Mouse (Mus musculus) stomach, embryonic 14.5 days (tissue): ENCODE data around the gene Acrv1. TPM values are rescaled to one million over a fixed set of nuclear protein-coding genes. Genes with fewer than 3 reads are reported as not detected.
"Not testable (repeated sequence)": the region's sequence is repeated elsewhere in the genome, so short reads cannot be mapped to it uniquely, and the experiment has no call there.

Experiments
- ATAC-seq: fragments of 200-750 bp; cut with Nextera tagmentation; 2 replicates; pipeline ENCODE4 v1.8.0; 2017; ENCODE audit warnings: low read depth, moderate TSS enrichment; ENCODE audit not compliant: insufficient number of reproducible peaks, insufficient read depth, low FRiP score
- H3K27ac ChIP-seq: fragments of 300-500 bp; sonication (generic); 2 replicates; pipeline ENCODE4 v1.5.1; 2014; ENCODE audit warnings: mild to moderate bottlenecking, low read length, moderate library complexity, mixed read lengths
- H3K27me3 ChIP-seq: fragments of 300-500 bp; sonication (generic); 2 replicates; pipeline ENCODE4 v1.6.1; 2014; ENCODE audit warnings: low read length, control low read depth, mixed read lengths; ENCODE audit not compliant: control insufficient read depth, insufficient read depth
- H3K36me3 ChIP-seq: fragments of 300-500 bp; sonication (generic); 2 replicates; pipeline ENCODE4 v1.6.1; 2014; ENCODE audit warnings: mild to moderate bottlenecking, control low read depth, low read length, moderate library complexity, mixed read lengths; ENCODE audit not compliant: control insufficient read depth, insufficient read depth
- H3K4me1 ChIP-seq: fragments of 300-500 bp; sonication (generic); 2 replicates; pipeline ENCODE4 v1.6.1; 2014; ENCODE audit warnings: low read length, control low read depth, mixed read lengths; ENCODE audit not compliant: control insufficient read depth, insufficient read depth
- H3K4me2 ChIP-seq: fragments of 300-500 bp; sonication (generic); replicated peaks from 2 replicates; pipeline ENCODE4 v1.6.1; 2014; ENCODE audit warnings: low read depth, low read length, control low read depth
- H3K4me3 ChIP-seq: fragments of 300-500 bp; sonication (generic); 2 replicates; pipeline ENCODE4 v1.5.1; 2014; ENCODE audit warnings: low read depth, low read length, control low read depth
- H3K9ac ChIP-seq: fragments of 300-500 bp; sonication (generic); replicated peaks from 2 replicates; pipeline ENCODE4 v1.6.1; 2014; ENCODE audit warnings: low read depth, mild to moderate bottlenecking, control low read depth, low read length, moderate library complexity, mixed read lengths
- H3K9me3 ChIP-seq: fragments of 300-500 bp; sonication (generic); 2 replicates; pipeline ENCODE4 v1.6.1; 2016; ENCODE audit warnings: low read depth, low read length, control low read depth; ENCODE audit not compliant: control insufficient read depth
- WGBS: fragments of 180-500 bp; shearing (Covaris S2); extraction: QIAGEN DNeasy Blood & Tissue Kit; methylation state at CpG from one replicate; pipeline ENCODE4 v1.1.7; 2014; 5-methylcytosine and 5-hydroxymethylcytosine counted together
- polyA plus RNA-seq: library from polyadenylated mRNA; unstranded; fragments of >200 nt; fragmentation: Nextera tagmentation; extraction: Ambion mirVana; gene quantifications from 2 replicates; pipeline ENCODE4 v1.2.1, GENCODE M21; 2014

The Acrv1 gene
- not detected in 2 replicates for polyA plus RNA-seq

- H3K27me3 ChIP-seq, result no peaks in the 10 kb centered on the region
- no peak within 1 kb of the TSS for H3K4me3 ChIP-seq
- H3K9ac ChIP-seq, result no peak within 1 kb of the TSS
- WGBS, result 49% methylated on average over 1 of the region's 1 CpGs
- no peak within 1 kb of the TSS for H3K27ac ChIP-seq
- no peaks in the 10 kb centered on the region for H3K36me3 ChIP-seq
- no peaks in the 10 kb centered on the region for H3K4me1 ChIP-seq
- no peak within 1 kb of the TSS for H3K4me2 ChIP-seq
- no peak for ATAC-seq
- H3K9me3 ChIP-seq, result no peaks in the 10 kb centered on the region
These were observed at the start of gene Acrv1 for GRCm38 (mm10) chr9:36692920-36693319. Gene Acrv1 (plus strand): TSS chr9:36693220.

DNA sequence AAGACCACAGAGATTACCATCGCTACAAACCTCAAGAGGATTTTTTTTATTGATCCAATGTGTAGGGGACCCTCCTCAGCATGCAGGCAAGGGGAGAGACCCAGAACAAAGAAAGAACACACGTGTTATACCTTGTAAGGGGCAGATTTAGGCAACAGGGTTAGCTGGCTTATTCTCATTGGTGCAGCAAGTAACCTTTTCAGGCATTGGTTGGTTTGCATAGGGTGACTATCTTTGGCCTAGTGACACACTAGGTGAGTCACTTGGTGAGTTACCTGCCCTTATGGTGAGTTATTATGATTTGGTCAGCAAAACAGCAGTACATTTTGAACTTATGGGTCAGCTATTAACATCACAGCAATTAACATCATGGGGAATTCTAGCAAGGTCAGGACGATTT, 49.7 kb upstream of the Acrv1 start, which contains the start of gene A630095E13Rik:
A630095E13Rik (minus strand) TSS at position 101 of the 400 bp plus-strand sequence.
- not testable (repeated sequence) for H3K4me3 ChIP-seq, ATAC-seq, H3K36me3 ChIP-seq, H3K27ac ChIP-seq, H3K4me1 ChIP-seq, H3K9me3 ChIP-seq, H3K9ac ChIP-seq, H3K27me3 ChIP-seq, H3K4me2 ChIP-seq
- 59% methylated on average over 3 of the region's 3 CpGs for WGBS

- H3K4me2 ChIP-seq, result no peak overlapping the region
- no peak overlapping the region for H3K9ac ChIP-seq
- no peak overlapping the region for H3K27ac ChIP-seq
- H3K4me3 ChIP-seq, result no peak overlapping the region
- no peak for ATAC-seq
- no peaks in the 10 kb centered on the region for H3K36me3 ChIP-seq
- 56% methylated on average over 2 of the region's 2 CpGs for WGBS
- H3K27me3 ChIP-seq, result no peaks in the 10 kb centered on the region
- no peaks in the 10 kb centered on the region for H3K9me3 ChIP-seq
- no peaks in the 10 kb centered on the region for H3K4me1 ChIP-seq
These were observed 11.6 kb upstream of the Acrv1 start for GRCm38 (mm10) chr9:36681424-36681823.

DNA sequence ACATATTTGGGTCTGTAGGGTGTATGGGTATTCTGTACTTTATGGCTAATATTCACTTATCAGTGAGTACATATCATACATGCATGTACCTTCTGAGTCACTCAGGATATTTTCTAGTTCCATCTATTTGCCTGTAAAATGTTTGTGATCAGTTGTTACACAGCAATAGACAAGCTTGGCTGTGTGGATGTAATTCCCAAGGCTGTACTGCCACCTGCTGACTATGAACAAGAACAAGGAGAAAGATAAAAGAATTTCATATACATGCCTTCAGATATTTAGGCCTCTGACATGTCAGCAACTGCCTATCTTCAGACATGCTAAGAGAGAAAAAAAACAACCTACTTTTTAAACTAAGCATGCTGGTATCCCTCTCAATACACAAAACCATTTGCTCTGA, 5.7 kb upstream of the Acrv1 start:
- Histone ChIP-seq H3K27ac (no peak overlapping the region), H3K27me3 (no peaks in the 10 kb centered on the region), H3K4me1 (no peaks in the 10 kb centered on the region), H3K9me3 (no peaks in the 10 kb centered on the region), H3K36me3 (no peaks in the 10 kb centered on the region), H3K4me2 (no peak overlapping the region), H3K4me3 (no peak overlapping the region), H3K9ac (no peak overlapping the region)
- ATAC-seq, result no peak

DNA sequence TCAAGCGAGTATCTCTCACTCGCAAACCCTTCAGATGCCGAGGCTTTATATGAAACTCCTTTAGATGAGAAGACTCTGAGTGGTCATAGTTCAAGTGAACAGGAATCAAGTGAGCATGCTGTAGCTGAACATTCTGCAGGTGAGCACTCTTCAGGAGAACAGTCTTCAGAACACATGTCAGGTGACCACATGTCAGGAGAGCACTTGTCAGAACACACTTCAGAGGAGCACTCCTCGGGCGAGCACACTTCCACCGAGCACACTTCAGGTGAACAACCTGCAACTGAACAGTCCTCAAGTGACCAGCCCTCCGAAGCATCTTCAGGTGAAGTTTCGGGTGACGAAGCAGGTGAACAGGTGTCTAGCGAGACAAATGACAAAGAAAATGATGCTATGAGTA, 1.3 kb downstream of the Acrv1 start:
- no peak overlapping the region for H3K9ac ChIP-seq
- no peaks in the 10 kb centered on the region for H3K9me3 ChIP-seq
- H3K4me2 ChIP-seq, result no peak overlapping the region
- ATAC-seq, result no peak
- no peaks in the 10 kb centered on the region for H3K36me3 ChIP-seq
- H3K27ac ChIP-seq, result no peak overlapping the region
- H3K4me3 ChIP-seq, result no peak overlapping the region
- H3K27me3 ChIP-seq, result no peaks in the 10 kb centered on the region
- H3K4me1 ChIP-seq, result no peaks in the 10 kb centered on the region
- 89% methylated on average over 10 of the region's 10 CpGs for WGBS

DNA sequence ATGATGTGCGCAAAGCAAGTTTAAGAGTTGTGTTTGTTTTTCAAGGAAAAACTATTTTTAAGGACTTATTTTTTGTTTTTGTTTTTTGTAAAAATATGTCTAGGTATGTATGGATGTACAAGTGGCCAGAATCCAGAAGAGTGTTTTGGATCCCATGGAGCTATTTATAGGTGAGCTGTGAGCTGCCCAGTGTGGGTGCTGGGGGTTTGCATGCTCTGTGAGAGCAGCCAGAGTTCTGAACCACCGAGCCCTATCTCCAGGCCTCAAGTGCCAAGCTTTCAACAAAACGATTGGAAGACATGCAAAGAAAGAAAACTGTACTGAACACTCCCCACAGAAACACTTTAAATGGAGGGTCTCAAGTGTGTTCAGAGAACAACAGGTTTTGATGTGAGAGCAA, 12.9 kb downstream of the Acrv1 start:
- peaks cover 8% of the 10 kb centered on the region; the same call in 1 of the 2 replicates for H3K36me3 ChIP-seq
- WGBS, result 83% methylated on average over 3 of the region's 3 CpGs
- H3K4me3 ChIP-seq, result no peak overlapping the region
- H3K4me1 ChIP-seq, result no peaks in the 10 kb centered on the region
- no peak overlapping the region for H3K27ac ChIP-seq
- no peak overlapping the region for H3K9ac ChIP-seq
- H3K27me3 ChIP-seq, result no peaks in the 10 kb centered on the region
- no peak for ATAC-seq
- no peak overlapping the region for H3K4me2 ChIP-seq
- H3K9me3 ChIP-seq, result no peaks in the 10 kb centered on the region

DNA sequence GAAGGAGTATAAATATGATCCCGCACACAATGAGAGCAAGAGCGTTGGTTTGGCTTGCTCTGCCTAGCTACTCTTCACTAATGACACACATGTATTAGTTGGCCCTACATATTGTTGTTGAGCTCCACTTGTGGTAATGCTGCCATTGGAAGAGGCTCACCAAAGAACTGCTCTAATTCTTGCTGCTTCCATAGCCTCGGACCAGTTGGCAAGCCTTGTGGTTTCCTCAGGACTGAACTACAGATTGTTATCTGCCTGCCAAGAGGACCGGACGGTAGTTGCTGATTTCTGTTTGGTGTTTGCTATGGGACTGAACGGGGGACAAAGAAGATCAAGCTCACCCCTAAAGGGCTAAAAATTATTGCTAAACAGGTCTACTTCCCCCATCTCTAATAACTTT, 14.3 kb downstream of the Acrv1 start:
- Histone ChIP-seq H3K9me3 (no peaks in the 10 kb centered on the region), H3K4me2 (no peak overlapping the region), H3K27ac (no peak overlapping the region), H3K9ac (no peak overlapping the region), H3K27me3 (no peaks in the 10 kb centered on the region), H3K36me3 (peaks cover 11% of the 10 kb centered on the region; the same call in 1 of the 2 replicates), H3K4me3 (no peak overlapping the region), H3K4me1 (no peaks in the 10 kb centered on the region)
- WGBS, result 83% methylated on average over 6 of the region's 6 CpGs
- ATAC-seq, result no peak

DNA sequence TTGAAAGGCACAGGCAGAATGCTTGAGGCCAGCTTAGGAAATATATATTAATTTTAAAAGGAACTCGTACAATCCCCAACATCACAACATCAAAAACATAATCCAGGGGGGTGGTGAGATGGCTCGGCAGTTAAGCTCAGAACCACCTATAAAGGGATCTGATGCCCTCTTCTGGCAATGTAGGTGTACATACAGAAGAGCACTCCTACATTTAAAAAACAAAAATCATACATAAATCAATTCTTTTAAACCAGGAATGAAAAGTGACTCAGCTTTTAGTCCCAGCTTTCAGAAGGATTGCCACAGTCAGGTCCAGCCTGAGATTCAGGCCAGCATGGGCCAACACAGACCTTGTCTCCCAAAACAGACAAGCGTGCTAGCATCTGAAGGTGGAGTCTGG, 23.6 kb downstream of the Acrv1 start:
- H3K27ac ChIP-seq, result no peak overlapping the region
- 81% methylated on average over 3 of the region's 3 CpGs for WGBS
- no peak overlapping the region for H3K4me3 ChIP-seq
- no peak for ATAC-seq
- no peak overlapping the region for H3K9ac ChIP-seq
- H3K4me2 ChIP-seq, result no peak overlapping the region
- H3K9me3 ChIP-seq, result no peaks in the 10 kb centered on the region
- no peaks in the 10 kb centered on the region for H3K27me3 ChIP-seq
- peaks cover 31% of the 10 kb centered on the region for H3K36me3 ChIP-seq
- H3K4me1 ChIP-seq, result no peaks in the 10 kb centered on the region
